Mouse (Mus musculus): Measurements from ENCODE around the gene Ipo4.

Ipo4 gene

DNA sequence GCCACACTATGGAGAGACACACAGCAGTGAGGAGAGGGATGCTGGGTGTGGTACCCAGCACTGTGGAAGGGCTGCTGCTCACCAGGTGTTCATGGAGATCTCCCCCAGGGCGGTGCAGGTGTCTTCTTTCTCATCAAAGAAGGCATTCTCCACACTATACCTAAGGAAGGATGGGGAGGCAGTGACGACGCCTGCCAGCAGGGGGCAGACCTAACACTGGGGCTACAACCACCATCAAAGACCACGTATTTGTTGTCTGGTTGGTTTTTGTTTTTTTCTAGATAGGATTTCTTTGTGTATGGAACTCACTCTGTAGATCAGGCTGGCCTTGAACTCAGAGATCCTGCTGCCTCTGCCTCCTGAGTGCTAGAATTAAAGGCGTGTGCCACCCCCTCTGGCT is 6.4 kb downstream of the Ipo4 start:
- DNase-seq (ENCODE audit: low spot score) = no peak

DNA sequence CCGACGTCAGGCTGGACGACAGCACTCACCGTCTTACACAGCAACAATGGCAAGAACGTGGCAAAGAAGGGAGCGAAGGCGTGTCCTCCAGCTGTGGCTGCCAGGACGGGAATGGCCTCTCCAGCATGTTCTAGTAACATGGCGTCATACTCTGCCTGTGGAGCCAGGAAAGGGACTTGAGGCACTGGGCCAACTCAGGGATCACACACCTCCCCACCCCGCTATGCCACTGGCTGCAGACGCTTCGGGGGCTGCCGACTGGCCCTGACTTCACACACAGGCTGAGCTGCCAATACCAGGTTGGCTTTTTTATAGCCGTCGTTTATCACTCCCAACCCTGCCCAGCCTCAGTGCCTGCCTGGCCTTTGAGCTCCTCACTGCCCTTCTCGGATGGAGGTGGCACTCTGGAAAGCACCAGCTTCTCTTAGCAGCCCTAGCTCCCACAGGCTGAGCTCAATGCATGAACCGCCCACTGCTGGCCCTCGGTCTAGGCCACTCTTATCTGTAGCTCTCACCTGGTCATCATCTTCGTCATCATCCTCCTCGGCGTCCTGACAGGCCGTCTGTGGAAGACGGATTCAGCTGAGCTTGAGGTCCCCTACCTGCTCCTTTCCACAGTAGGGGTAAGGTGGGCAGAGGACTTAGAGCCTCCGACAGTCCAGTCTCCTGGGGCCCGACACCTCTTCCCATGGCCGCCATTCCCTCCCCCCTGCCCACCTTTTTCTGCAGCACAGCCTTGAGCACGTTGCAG is 7.5 kb downstream of the Ipo4 start:
- no peak for DNase-seq (ENCODE audit: low spot score)

DNA sequence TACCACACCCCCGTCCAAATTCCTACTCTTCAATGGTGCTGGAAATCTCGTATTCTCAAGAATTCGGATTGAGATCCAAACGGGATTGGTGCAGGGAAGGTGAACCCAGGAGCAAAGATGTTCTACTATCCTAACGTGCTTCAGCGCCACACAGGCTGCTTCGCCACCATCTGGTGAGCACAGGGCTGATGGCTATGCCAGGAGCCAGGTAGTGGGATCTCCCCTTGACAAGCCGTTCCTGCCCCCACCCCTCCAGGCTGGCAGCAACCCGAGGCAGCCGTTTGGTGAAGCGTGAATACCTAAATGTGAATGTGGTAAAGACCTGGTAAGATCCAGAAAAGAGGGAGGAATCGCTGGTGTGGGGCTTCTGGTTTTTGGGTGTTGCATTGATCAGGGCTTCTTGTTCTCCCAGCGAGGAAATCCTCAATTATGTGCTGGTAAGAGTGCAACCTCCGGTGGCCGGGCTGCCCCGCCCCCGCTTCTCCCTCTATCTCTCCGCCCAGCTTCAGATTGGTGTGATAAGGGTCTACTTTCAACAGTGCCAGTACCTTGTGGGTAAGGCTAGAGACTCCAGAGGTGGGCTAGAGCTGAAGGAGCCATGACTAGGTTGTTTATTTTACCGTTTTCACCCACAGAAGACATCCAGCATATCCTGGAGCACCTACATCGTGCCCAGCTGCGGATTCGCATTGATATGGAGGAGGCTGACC is 17.1 kb downstream of the Ipo4 start:
- DNase-seq (ENCODE audit: low spot score) = no peak

DNA sequence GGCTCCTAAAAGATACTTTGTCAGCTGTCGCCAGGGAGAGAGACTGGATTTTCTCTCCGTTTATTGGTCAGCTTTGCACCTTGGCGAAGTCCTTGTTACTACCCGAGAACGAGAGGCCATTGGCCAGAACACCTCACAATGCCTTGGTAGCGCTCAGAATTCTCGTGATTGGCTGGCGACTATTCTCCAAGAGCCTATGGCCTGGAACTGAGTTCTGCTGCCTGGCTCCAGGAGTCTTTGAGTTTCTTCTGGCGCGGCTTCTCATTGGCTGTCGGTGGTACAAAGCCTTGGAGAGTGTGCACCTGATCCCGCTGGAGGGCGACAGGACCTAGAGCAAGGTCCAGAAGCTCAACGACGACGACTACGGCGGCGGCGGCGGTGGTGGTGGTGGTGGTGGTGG is 17.9 kb downstream of the Ipo4 start, which contains the start of gene Rec8:
TSS of gene Rec8 (plus strand) at position 216 of the 400 bp plus-strand sequence.
- no peak for DNase-seq (ENCODE audit: low spot score)

DNA sequence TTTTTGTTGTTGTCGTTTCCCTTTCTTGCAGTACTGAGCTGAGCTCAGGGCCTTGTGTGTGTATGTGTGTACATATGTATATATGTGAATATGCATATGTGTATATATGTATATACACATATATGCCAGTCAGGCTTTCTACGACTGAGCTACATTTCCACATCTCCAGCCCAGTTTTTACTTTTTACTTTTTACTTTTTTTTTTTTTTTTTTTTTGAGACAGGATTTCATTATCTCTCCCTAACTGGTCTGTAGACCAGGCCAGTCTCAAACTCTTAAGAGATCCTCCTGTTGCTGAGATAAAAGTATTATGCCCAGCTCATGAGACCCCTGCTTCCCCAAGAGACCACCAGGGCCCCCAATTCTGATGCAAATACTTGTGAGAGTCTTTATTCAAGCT is 18.9 kb downstream of the Ipo4 start:
- no peak for DNase-seq (ENCODE audit: low spot score)

DNA sequence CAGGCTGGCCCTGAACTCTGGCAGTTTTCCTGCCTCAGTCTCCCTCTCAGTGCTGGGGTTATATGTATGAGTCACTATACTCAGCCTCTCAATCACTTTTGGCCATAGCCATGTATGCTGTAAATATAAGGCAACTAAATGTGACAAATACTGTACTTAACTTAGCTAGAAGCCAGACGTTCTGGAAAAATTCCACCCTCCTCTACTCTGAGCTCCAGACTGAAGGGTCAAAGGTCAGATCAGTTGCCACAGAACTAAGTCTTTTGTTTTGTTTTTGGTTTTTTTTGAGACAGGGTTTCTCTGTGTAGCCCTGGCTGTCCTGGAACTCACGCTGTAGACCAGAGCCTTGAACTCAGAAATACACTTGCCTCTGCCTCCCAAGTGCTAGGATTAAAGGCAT is 19.9 kb downstream of the Ipo4 start:
- DNase-seq (ENCODE audit: low spot score) = peak; percentile 75

DNA sequence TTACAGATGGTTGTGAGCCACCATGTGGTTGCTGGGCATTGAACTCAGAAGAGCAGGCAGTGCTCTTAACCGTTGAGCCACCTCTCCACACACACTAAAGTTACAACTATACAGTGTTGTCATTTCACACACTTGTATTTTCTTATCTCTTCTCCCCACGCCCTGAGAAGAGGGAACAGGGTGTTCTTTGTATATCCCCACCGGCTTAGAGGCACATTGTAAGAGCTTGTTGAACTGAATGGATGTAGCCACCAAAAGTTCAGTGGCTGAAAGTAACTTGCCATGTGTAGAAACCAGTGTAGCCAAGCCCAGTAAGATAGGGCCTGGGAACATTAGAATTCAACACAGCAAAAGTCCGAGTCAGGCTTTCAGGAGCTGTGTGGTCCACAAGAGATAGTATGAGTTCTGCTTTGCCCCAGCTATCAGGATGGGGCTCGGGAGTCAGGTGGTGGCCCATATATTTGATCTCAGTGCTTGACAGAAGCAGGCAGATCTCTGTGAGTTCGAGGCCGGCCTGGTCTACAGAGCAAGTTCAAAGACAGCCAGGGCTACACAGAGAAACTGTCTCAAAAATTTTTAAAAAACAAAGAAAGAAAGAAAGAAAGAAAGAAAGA is 21.1 kb downstream of the Ipo4 start:
- DNase-seq (ENCODE audit: low spot score) = no peak

DNA sequence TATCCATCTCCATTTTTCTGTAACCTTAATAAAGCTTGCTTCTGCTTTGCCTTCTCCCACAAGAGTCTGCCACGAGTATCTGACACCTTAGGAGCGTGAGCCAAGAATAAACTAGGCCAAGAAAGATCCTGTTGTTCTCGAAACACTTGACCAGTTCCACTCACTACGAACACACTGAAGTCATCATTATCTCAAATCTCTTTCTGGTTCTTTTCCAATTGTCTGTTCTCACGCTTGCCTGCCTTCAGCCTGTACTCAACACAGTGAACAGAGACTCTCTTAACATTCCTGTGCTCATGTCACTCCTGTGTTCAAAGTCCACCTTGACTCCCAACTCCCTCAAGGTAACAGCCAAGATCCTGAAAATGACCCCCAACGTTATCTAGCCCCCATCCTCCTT is 22.4 kb downstream of the Ipo4 start:
- no peak for DNase-seq (ENCODE audit: low spot score)

DNA sequence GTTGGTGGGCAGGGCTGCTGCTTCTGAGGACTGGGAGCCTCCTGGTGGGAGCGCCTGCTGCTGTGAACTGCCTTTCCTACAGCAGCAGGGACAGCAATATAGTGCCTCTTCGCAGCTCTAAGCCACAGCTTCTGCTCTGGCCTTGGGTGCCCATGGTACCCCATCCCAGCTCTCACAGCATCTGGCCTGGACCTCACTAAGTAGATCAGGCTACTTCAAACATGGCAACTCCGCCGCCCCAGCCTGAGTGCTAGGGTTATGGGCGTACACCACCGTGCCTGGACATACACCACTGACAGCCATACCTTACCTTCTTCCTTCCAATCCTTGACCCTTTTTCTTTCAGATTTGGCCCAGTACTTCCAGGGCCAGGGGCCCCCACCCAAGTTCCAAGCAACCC is 27.4 kb downstream of the Ipo4 start:
- DNase-seq (ENCODE audit: low spot score) = no peak

DNA sequence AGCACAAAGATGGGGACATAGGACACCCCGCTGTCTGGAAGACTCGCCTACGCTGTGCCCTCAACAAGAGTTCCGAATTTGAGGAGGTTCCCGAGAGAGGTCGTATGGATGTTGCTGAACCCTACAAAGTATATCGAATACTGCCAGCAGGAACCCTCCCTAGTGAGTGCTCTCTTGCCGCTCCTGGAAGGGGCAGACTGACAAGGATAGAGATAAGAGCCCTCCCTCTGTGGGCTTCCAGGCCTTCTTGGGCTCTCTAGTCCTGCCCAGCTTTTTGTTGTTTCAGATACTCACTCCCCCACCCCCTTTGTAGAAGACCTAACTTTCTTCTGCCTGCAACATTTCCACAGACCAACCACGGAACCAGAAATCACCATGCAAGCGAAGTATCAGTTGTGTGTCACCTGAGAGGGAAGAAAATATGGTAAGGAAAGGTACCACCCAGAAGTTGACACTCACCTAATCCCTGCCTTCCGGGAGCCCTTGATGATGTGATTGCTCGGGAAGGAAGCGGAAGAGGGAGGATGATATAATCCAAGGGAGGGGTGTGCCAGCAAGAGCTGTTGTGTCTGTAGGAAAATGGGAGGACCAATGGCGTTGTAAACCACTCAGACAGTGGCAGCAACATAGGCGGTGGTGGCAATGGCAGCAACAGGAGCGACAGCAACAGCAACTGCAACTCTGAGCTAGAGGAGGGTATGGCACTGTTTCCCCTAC is 29.9 kb downstream of the Ipo4 start:
- no peak for DNase-seq (ENCODE audit: low spot score)

DNA sequence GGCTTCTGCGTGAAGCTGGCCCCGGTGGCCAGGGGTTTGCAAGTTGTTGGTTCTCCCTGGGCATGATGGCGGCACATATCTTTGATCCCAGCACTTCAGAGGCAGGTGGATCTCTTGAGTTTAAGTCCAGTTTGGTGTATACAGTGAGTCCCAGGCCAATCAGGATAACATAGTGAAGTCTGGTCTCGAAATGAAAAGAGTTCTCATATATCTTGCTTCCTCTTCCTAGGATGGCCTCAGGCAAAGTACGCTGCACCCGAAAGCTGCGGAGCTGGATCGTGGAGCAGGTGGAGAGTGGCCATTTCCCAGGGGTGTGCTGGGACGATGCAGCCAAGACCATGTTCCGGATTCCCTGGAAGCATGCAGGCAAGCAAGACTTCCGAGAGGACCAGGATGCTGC is 30.9 kb downstream of the Ipo4 start:
- no peak for DNase-seq (ENCODE audit: low spot score)

DNA sequence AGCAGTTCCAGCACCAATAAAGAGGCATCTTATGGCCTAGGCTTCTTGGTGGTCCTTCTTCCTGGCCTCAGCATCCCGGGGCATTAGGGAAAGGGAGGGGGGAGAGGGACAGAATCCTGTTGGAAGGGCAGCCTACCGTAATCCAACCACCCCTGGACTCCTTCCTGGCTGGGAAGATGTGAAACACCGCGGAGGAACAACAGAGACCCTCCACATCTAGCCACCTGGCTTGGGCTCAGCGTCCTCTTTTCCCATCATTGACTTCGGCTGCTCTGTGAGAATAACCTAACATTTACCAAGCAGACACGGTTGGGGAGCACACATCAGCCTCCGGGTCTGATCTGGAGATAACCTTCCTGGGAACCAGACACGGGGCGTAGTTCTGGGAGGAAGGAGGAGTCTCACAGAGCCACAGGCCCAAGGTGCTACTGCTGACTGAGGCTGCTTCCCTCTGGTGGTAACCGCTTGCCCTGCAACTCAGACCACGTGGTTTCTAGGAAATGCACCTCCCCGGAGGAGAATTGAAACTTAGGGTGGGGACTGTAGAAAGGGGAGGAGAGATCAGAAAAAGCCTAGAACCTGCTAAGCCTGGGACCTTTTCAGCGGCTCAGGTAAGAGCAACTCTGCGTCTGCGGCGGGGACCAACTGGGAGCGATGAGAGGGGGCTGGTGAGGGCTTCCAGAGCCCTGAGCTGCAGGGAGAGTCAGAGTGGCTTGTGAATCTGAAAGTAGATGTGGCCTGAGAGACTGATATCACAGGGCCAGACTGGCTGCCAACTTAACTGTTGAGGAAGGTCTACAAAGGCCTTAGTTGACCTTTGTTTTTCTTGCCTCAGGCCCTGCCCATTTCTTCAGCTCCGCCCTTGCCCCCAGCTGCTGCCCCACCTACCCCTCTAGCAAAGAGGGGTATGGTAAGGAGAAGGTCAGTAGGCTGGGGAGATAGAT is 31.9 kb downstream of the Ipo4 start:
- DNase-seq (ENCODE audit: low spot score) = peak; percentile 83

DNA sequence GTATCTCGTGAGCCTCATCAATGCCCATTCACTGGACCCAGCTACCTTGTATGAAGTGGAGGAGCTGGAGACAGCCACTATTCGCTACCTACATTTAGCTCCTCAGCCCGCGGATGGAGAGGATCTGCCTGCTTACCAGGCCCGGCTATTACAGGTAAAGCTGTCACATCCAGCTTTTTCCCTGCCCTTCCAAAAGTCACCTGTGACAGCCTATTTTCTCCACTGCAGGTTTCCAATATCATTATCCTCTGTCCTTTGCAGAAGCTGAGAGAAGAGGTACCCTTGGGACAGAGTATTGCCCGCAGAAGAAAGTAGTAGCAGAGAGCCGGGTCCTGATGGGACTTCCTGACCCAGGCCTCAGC is 32.5 kb downstream of the Ipo4 start, which contains the start of gene Irf9:
TSS of gene Irf9 (plus strand) at position 301 of the 362 bp plus-strand sequence.
- DNase-seq (ENCODE audit: low spot score) = no peak

DNA sequence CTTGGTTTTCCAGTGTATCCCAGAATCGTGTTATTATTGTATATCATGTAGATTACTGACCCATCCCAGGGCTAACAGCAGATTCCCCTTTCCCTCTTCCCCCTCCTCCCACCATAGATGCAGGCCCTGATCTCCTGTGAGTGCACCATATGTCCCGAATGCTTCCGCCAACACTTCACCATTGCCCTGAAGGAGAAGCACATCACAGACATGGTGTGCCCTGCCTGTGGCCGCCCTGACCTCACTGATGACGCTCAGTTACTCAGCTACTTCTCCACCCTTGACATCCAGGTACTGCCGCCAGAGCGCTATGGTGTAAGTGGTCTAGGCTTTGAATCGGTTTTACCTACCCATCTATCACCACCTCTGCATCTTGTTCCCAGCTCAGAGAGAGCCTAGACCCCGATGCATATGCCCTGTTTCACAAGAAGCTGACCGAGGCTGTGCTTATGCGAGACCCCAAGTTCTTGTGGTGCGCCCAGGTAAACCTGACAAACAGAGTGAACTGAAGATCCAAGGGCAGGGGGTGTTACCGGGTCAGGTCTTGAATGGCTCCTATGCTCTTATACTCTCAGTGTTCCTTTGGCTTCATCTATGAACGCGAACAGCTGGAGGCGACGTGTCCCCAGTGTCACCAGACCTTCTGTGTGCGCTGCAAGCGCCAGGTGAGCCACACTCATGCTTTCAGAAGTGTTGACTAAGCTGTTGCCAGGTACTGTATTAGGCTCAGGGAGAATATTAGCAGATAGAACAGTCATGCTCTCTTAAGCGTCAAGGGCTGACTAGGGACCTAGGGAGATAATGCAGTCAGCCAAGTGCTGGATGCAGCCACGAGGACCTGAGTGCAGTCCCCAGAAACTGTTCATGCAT is 37.0 kb downstream of the Ipo4 start:
- DNase-seq (ENCODE audit: low spot score) = no peak

DNA sequence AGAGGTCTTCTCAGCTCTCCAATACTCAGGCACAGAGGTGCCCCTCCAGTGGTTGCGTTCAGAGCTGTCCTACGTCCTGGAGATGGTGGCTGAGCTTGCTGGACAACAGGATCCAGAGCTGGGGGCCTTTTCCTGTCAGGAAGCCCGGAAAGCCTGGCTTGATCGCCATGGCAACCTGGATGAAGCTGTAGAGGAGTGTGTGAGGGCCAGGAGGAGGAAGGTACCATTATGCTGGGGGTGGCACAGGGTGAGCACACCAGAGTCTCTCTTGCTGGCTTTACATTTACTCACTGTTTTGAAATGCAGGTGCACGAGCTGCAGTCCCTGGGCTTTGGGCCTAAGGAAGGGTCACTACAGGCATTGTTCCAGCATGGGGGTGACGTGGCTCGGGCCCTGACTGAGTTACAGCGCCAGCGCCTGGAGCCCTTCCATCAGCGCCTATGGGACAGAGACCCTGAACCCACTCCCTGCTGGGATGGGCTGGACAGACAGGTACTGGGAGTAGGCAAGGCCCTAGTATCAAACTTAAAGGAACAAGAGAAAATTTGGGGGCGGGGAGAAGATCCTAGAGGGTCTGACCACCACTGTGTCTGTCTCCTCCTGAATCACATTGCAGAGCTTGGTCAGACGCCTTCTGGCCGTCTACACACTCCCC is 39.6 kb downstream of the Ipo4 start:
- DNase-seq (ENCODE audit: low spot score) = no peak

DNA sequence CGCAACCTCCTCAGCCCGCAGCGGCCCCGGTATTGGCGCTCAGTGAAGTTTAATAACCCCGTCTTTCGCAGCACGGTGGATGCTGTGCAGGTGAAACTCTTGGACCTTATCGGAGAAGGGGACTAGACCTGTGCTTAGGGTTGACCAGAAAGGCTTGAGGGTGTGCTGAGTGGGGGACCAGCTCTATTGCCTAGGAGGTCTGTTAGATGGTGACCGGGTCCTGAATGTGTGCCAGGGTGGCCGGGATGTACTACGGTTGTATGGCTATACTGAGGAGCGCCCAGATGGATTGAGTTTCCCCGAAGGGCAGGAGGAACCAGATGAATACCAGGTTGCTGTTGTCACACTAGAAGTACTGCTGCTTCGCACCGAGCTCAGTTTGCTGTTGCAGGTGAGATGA is 43.5 kb downstream of the Ipo4 start:
- no peak for DNase-seq (ENCODE audit: low spot score)

DNA sequence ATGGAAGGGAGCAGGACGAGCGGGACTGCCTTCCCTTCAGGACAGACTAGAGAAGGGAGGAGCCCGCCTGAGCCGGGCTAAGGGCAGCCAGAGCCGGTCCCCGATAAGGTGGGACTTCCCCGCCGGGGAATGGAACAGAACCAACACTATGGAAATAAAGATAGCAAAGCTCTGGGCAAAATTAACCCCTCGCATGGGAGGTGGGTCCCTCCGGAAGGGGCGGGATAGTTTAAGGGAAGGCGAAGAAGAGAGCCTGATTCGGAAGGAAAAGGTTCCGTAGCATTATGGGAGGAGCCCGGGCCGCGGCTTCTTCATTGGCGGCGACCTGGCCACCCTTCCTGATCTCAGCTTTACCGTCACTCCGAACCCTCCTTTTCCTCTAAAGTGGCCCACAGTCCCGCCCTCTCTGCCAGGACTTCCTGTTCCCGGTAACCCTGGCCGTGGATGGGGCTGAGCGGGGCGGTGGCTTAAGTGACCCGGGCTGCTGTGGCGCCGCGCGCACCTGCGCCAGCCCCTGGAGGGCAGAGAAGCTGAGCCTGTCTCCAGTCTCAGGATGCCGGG is 44.3 kb downstream of the Ipo4 start, which contains the start of gene Rnf31:
TSS of gene Rnf31 (plus strand) at position 378 of the 561 bp plus-strand sequence.
- peak; percentile 93 for DNase-seq (ENCODE audit: low spot score)

DNA sequence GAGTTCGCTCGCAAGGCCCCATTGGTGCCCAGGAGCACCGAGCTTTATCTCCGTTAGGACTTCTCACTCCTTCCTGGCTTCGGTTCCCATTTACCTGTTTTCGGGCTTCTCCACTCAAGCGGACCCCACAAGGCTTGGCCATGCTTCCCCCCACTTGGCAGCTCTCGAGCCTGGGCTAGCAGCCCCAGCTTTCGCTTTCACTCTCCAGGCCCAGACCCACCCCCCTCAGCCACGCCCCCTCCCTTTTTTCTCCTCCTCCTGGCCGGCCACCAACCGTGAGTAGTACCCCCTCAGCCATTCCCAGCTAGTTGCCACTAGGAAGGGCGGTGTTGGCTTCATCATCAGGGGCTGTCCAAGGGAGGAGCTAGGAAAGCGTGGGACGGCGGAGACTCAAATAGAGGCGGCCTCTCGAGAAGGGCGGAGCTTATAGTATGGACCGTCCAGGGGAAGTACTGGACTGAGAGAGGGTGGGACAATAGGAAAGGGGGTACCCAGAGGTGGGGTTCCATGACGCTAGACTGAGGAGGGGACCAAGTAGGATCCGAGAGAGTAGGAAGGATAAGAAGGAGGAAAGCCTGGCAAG is 44.9 kb downstream of the Ipo4 start, which contains the start of gene Psme2:
TSS of gene Psme2 (minus strand) at position 366 of the 583 bp plus-strand sequence.
- peak; percentile 97 for DNase-seq (ENCODE audit: low spot score)

Data from adipocyte (in vitro differentiated cells).